ENCODE assay signal across 11 mouse cellular contexts in genomic region chr11:3808162-3808561, GRCm38 (mm10). TPM values are rescaled to one million over a fixed set of nuclear protein-coding genes. Genes with fewer than 3 reads are reported as not detected.
DNase-seq lines count a peak whose midpoint lies in the region; ATAC-seq lines count a peak whose summit lies in the region.
"Had no signal": no experiment of that assay in that cellular context is flagged by ENCODE, and none has a peak within 500 bp of the region (broad histone marks: within the 10 kb centered on the region; RNA-seq: fewer than 3 reads in every experiment).

No protein-coding gene starts in this region.

- ATAC-seq in limb, embryonic 11.5 days (ENCODE audit: insufficient number of reproducible peaks, low FRiP score, low TSS enrichment, low read depth): no peak
- no peak for ATAC-seq in granulocyte monocyte progenitor cell, adult 5-6 weeks (replicated peaks; ENCODE audit: poor library complexity, severe bottlenecking)

- DNase-seq in adrenal gland, postnatal 10 days: peak; percentile 33
- no peak for DNase-seq in adrenal gland, adult 18-20 months (ENCODE audit: low spot score in 2 of 2)
- peak; percentile 37 for DNase-seq in limb, embryonic 11.5 days (ENCODE audit: low spot score)
- no peak for DNase-seq in limb, embryonic 10.5 days (ENCODE audit: low spot score)
- DNase-seq in brain, adult 2 months (ENCODE audit: low read depth, low spot score): peak; percentile 76
- DNase-seq in kidney, postnatal 4 days: peak; percentile 67 to 74
- DNase-seq in thymus, adult 18-20 months: no peak

- WGBS in limb, embryonic 11.5 days: 28% methylated on average over 3 of the region's 3 CpGs
- WGBS in limb, embryonic 10.5 days: 45% methylated on average over 3 of the region's 3 CpGs

- no peak overlapping the region for H3K4me3 ChIP-seq in limb, embryonic 11.5 days (ENCODE audit: low read depth, low read length)
- no peak overlapping the region for H3K4me3 ChIP-seq in limb, embryonic 10.5 days
- H3K4me3 ChIP-seq: embryonic facial prominence, embryonic 12.5 days; midbrain, embryonic 12.5 days had no signal

- H3K4me1 ChIP-seq in limb, embryonic 11.5 days (ENCODE audit: control insufficient read depth, insufficient read depth, low read length): no peaks in the 10 kb centered on the region
- H3K4me1 ChIP-seq in limb, embryonic 10.5 days: peaks cover 9% of the 10 kb centered on the region
- H3K4me1 ChIP-seq: embryonic facial prominence, embryonic 12.5 days; midbrain, embryonic 12.5 days had no signal

- no peaks in the 10 kb centered on the region for H3K36me3 ChIP-seq in limb, embryonic 11.5 days (ENCODE audit: control insufficient read depth, insufficient read depth, low read length)
- no peaks in the 10 kb centered on the region for H3K36me3 ChIP-seq in limb, embryonic 10.5 days
- H3K36me3 ChIP-seq: embryonic facial prominence, embryonic 12.5 days; midbrain, embryonic 12.5 days had no signal

- H3K9me3 ChIP-seq in limb, embryonic 11.5 days (ENCODE audit: control insufficient read depth, low read length): no peaks in the 10 kb centered on the region
- no peaks in the 10 kb centered on the region for H3K9me3 ChIP-seq in limb, embryonic 10.5 days (replicated peaks)
- H3K9me3 ChIP-seq: embryonic facial prominence, embryonic 12.5 days; midbrain, embryonic 12.5 days had no signal

- no peaks in the 10 kb centered on the region for H3K27me3 ChIP-seq in limb, embryonic 11.5 days (ENCODE audit: control insufficient read depth, insufficient read depth, low read length)
- H3K27me3 ChIP-seq in limb, embryonic 10.5 days (ENCODE audit: low read depth, poor library complexity, severe bottlenecking): no peaks in the 10 kb centered on the region
- H3K27me3 ChIP-seq: embryonic facial prominence, embryonic 12.5 days; midbrain, embryonic 12.5 days had no signal

- no peak overlapping the region for H3K4me2 ChIP-seq in limb, embryonic 11.5 days (ENCODE audit: low read depth, severe bottlenecking)
- H3K4me2 ChIP-seq: embryonic facial prominence, embryonic 12.5 days; midbrain, embryonic 12.5 days had no signal

- no peak overlapping the region for H3K27ac ChIP-seq in limb, embryonic 11.5 days (replicated peaks; ENCODE audit: low read depth, low read length)
- no peak overlapping the region for H3K27ac ChIP-seq in limb, embryonic 10.5 days
- H3K27ac ChIP-seq: embryonic facial prominence, embryonic 12.5 days; midbrain, embryonic 12.5 days had no signal

- H3K9ac ChIP-seq in limb, embryonic 11.5 days (ENCODE audit: low read length): no peak overlapping the region
- H3K9ac ChIP-seq: embryonic facial prominence, embryonic 12.5 days; midbrain, embryonic 12.5 days had no signal

RNA-seq across cellular contexts. Expression of gene Osbp2, which starts 55.5 kb away (rescaled TPM):
- 1 to 10 TPM; 1.9 to 2.4 TPM for total RNA-seq in adrenal gland, postnatal 10 days (2021)
- 1 to 10 TPM; 2.9 to 6.6 TPM for total RNA-seq in adrenal gland, adult 18-20 months (2021)
- 0.30 and 0.69 TPM in 2 replicates for polyA plus RNA-seq in limb, embryonic 11.5 days (2014; fragmentation: Nextera tagmentation; extraction: Ambion mirVana)
- polyA plus RNA-seq in limb, embryonic 10.5 days (2016; fragmentation: Nextera tagmentation; extraction: Ambion mirVana): 0.23 and 0.34 TPM in 2 replicates
- 0.19 TPM in 1 of 2 replicates, not detected in the other for total RNA-seq in granulocyte monocyte progenitor cell, adult 5-6 weeks (2014; fragmentation: Nextera tagmentation)
- not detected in 2 replicates for total RNA-seq in granulocyte monocyte progenitor cell, adult 5-6 weeks (2017)
- total RNA-seq: hematopoietic stem cell, adult 5-6 weeks had no signal

Comparison
In these comparisons a context has a peak if more than half of its experiments do, and no peak if none do; other contexts are left out.
1. DNase-seq: peak in adrenal gland, postnatal 10 days (single experiment), limb, embryonic 11.5 days (single experiment), brain, adult 2 months (single experiment) and kidney, postnatal 4 days (2 of 2); none in adrenal gland, adult 18-20 months (0 of 2), limb, embryonic 10.5 days (single experiment) and thymus, adult 18-20 months (0 of 2).